Mouse (Mus musculus) hindbrain, embryonic 12.5 days (tissue): ENCODE results near the gene Pcolce2. TPM values are rescaled to one million over a fixed set of nuclear protein-coding genes. Genes with fewer than 3 reads are reported as not detected.

Experiments
- ATAC-seq: fragments of 200-750 bp; cut with Nextera tagmentation; 2 replicates; pipeline ENCODE4 v1.8.0; 2017; ENCODE audit warnings: moderate TSS enrichment; ENCODE audit not compliant: low FRiP score
- H3K27ac ChIP-seq: fragments of 300-500 bp; sonication (generic); 2 replicates; pipeline ENCODE4 v1.5.1; 2016; ENCODE audit warnings: mild to moderate bottlenecking
- H3K27me3 ChIP-seq: fragments of 300-500 bp; sonication (generic); 2 replicates; pipeline ENCODE4 v1.6.1; 2016; ENCODE audit warnings: mild to moderate bottlenecking
- H3K36me3 ChIP-seq: fragments of 300-500 bp; sonication (generic); 2 replicates; pipeline ENCODE4 v1.6.1; 2016; ENCODE audit warnings: mild to moderate bottlenecking
- H3K4me1 ChIP-seq: fragments of 300-500 bp; sonication (generic); 2 replicates; pipeline ENCODE4 v1.6.1; 2016
- H3K4me2 ChIP-seq: fragments of 300-500 bp; sonication (generic); replicated peaks from 2 replicates; pipeline ENCODE4 v1.6.1; 2016; ENCODE audit warnings: mild to moderate bottlenecking
- H3K4me3 ChIP-seq: fragments of 300-500 bp; sonication (generic); 2 replicates; pipeline ENCODE4 v1.5.1; 2016; ENCODE audit warnings: mild to moderate bottlenecking
- H3K9ac ChIP-seq: fragments of 300-500 bp; sonication (generic); 2 replicates; pipeline ENCODE4 v1.6.1; 2016; ENCODE audit warnings: mild to moderate bottlenecking, moderate library complexity
- H3K9me3 ChIP-seq: fragments of 300-500 bp; sonication (generic); replicated peaks from 2 replicates; pipeline ENCODE4 v1.6.1; 2016; ENCODE audit warnings: mild to moderate bottlenecking
- WGBS: fragments of 180-500 bp; shearing (Covaris S2); methylation state at CpG from one replicate; pipeline ENCODE4 v1.1.7; 2016; 5-methylcytosine and 5-hydroxymethylcytosine counted together
- polyA plus RNA-seq: library from polyadenylated mRNA; unstranded; fragments of >200 nt; fragmentation: Nextera tagmentation; extraction: Ambion mirVana; gene quantifications from 2 replicates; pipeline ENCODE4 v1.2.1, GENCODE M21; 2016

Pcolce2 gene
- polyA plus RNA-seq, 1 experiment from 2014 or later: 4.7 TPM

- H3K9ac ChIP-seq: no peak overlapping the region
- no peaks in the 10 kb centered on the region for H3K36me3 ChIP-seq
- H3K9me3 ChIP-seq: no peaks in the 10 kb centered on the region
- 83% methylated on average over 5 of the region's 5 CpGs for WGBS
- H3K4me2 ChIP-seq: no peak overlapping the region
- H3K27me3 ChIP-seq: peaks cover 7% of the 10 kb centered on the region; the same call in 1 of the 2 replicates
- no peak for ATAC-seq
- no peaks in the 10 kb centered on the region for H3K4me1 ChIP-seq
- H3K4me3 ChIP-seq: no peak overlapping the region
- no peak overlapping the region for H3K27ac ChIP-seq
Observed at GRCm38 (mm10) chr9:95747298-95747697, 109.9 kb downstream of the Pcolce2 start.

Other genes with a start within 250 kb of the Pcolce2 start
- 7.5 and 9.1 TPM in 2 replicates for gene Chst2, start 230.9 kb upstream of the Pcolce2 start, polyA plus RNA-seq
- 159 and 182 TPM in 2 replicates for gene U2surp, start 125.6 kb upstream of the Pcolce2 start, polyA plus RNA-seq
- gene Paqr9, start 77.9 kb upstream of the Pcolce2 start, polyA plus RNA-seq: 1.2 TPM in 2 replicates
- 5.5 and 5.9 TPM in 2 replicates for gene Trpc1, start 112.8 kb downstream of the Pcolce2 start, polyA plus RNA-seq
- 5.9 and 8.3 TPM in 2 replicates for gene Pls1, start 207.7 kb downstream of the Pcolce2 start, polyA plus RNA-seq
- gene Atr, start 220.0 kb downstream of the Pcolce2 start, polyA plus RNA-seq: 23.2 and 26.0 TPM in 2 replicates